Mouse (Mus musculus) hindbrain, embryonic 14.5 days (tissue): ENCODE measurements around the gene Gpr153. TPM values are rescaled to one million over a fixed set of nuclear protein-coding genes. Genes with fewer than 3 reads are reported as not detected.

ENCODE experiments used
- ATAC-seq: fragments of 200-750 bp; cut with Nextera tagmentation; 2 replicates; pipeline ENCODE4 v1.8.0; 2017; ENCODE audit warnings: moderate number of reproducible peaks, mild to moderate bottlenecking, moderate TSS enrichment, moderate library complexity; ENCODE audit not compliant: low FRiP score
- DNase-seq: peaks from one replicate; pipeline ENCODE4 v3.0.0-alpha.2; 2015; ENCODE audit warnings: low spot score
- H3K27ac ChIP-seq: fragments of 300-500 bp; sonication (generic); 2 replicates; pipeline ENCODE4 v1.5.1; 2014; ENCODE audit warnings: mild to moderate bottlenecking, moderate library complexity
- H3K27me3 ChIP-seq: fragments of 300-500 bp; sonication (generic); 2 replicates; pipeline ENCODE4 v1.6.1; 2014; ENCODE audit warnings: mild to moderate bottlenecking, low read length, mixed read lengths; ENCODE audit not compliant: control insufficient read depth, insufficient read depth
- H3K36me3 ChIP-seq: fragments of 300-500 bp; sonication (generic); replicated peaks from 2 replicates; pipeline ENCODE4 v1.6.1; 2014; ENCODE audit not compliant: control insufficient read depth, insufficient read depth
- H3K4me1 ChIP-seq: fragments of 300-500 bp; sonication (generic); replicated peaks from 2 replicates; pipeline ENCODE4 v1.6.1; 2014; ENCODE audit warnings: antibody characterized with exemption, low read length, mixed read lengths; ENCODE audit not compliant: control insufficient read depth, insufficient read depth
- H3K4me2 ChIP-seq: fragments of 300-500 bp; sonication (generic); replicated peaks from 2 replicates; pipeline ENCODE4 v1.6.1; 2014; ENCODE audit warnings: mild to moderate bottlenecking, moderate library complexity
- H3K4me3 ChIP-seq: fragments of 300-500 bp; sonication (generic); replicated peaks from 2 replicates; pipeline ENCODE4 v1.5.1; 2014; ENCODE audit warnings: mild to moderate bottlenecking, low read length
- H3K9ac ChIP-seq: fragments of 300-500 bp; sonication (generic); 2 replicates; pipeline ENCODE4 v1.6.1; 2014
- H3K9me3 ChIP-seq: fragments of 300-500 bp; sonication (generic); 2 replicates; pipeline ENCODE4 v1.6.1; 2016; ENCODE audit warnings: low read length; ENCODE audit not compliant: control insufficient read depth
- WGBS: fragments of 180-500 bp; shearing (Covaris S2); extraction: QIAGEN DNeasy Blood & Tissue Kit; methylation state at CpG from one replicate; pipeline ENCODE4 v1.1.7; 2014; 5-methylcytosine and 5-hydroxymethylcytosine counted together
- polyA plus RNA-seq: library from polyadenylated mRNA; unstranded; fragments of >200 nt; fragmentation: Nextera tagmentation; extraction: Ambion mirVana; gene quantifications from 2 replicates; pipeline ENCODE4 v1.2.1, GENCODE M21; 2014

Gene Gpr153
- polyA plus RNA-seq, 1 experiment from 2014 or later: 23.1 TPM

GRCm38 (mm10) chr4:152304685-152305084, 30.7 kb downstream of the Gpr153 start:
- H3K36me3 ChIP-seq: peaks cover 61% of the 10 kb centered on the region
- no peak overlapping the region for H3K9ac ChIP-seq
- WGBS: 85% methylated on average over 6 of the region's 6 CpGs
- ATAC-seq: no peak
- no peak overlapping the region for H3K4me3 ChIP-seq
- H3K27ac ChIP-seq: no peak overlapping the region
- no peaks in the 10 kb centered on the region for H3K9me3 ChIP-seq
- peak; percentile 47 for DNase-seq
- 0 out of 2 replicates have a peak, but pooled peaks cover 4% of the 10 kb centered on the region for H3K4me1 ChIP-seq
- no peak overlapping the region for H3K4me2 ChIP-seq
- H3K27me3 ChIP-seq: 0 out of 2 replicates have a peak, but pooled peaks cover under 1% of the 10 kb centered on the region

DNA sequence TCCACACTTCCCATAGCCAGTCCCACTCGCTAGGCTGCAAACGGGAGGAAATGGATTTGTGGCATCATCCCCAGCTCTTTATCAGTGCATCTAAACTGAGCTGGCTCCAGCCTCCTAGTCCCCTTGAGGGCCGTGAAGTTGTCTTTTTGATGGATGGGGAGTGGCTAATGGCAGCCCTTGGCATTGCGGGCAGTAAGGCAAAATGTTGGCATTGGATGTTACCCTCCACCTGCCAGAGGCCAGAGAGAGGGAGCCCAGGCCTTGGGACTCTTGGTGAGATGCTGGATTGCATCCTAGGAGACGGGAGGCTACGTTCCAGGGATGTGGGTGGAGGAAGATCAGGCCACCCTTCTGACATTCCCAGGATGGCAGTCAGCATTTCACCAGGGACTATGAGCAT, 32.0 kb downstream of the Gpr153 start:
- H3K9ac ChIP-seq: no peak overlapping the region
- no peak overlapping the region for H3K4me3 ChIP-seq
- ATAC-seq (no peak), DNase-seq (no peak)
- H3K27ac ChIP-seq: no peak overlapping the region
- 63% methylated on average over 6 of the region's 6 CpGs for WGBS
- 0 out of 2 replicates have a peak, but pooled peaks cover 4% of the 10 kb centered on the region for H3K4me1 ChIP-seq
- peaks cover 49% of the 10 kb centered on the region for H3K36me3 ChIP-seq
- peaks cover 14% of the 10 kb centered on the region for H3K27me3 ChIP-seq
- H3K4me2 ChIP-seq: no peak overlapping the region
- H3K9me3 ChIP-seq: no peaks in the 10 kb centered on the region

GRCm38 (mm10) chr4:152307542-152307941, 33.5 kb downstream of the Gpr153 start:
- H3K4me1 ChIP-seq: 0 out of 2 replicates have a peak, but pooled peaks cover 7% of the 10 kb centered on the region
- no peak overlapping the region for H3K4me2 ChIP-seq
- H3K27me3 ChIP-seq: peaks cover 29% of the 10 kb centered on the region
- no peak overlapping the region for H3K27ac ChIP-seq
- DNase-seq (no peak), ATAC-seq (no peak)
- 80% methylated on average over 9 of the region's 9 CpGs for WGBS
- H3K9me3 ChIP-seq: no peaks in the 10 kb centered on the region
- no peak overlapping the region for H3K9ac ChIP-seq
- peaks cover 33% of the 10 kb centered on the region for H3K36me3 ChIP-seq
- no peak overlapping the region for H3K4me3 ChIP-seq

GRCm38 (mm10) chr4:152312186-152312585, 38.2 kb downstream of the Gpr153 start:
- H3K27ac ChIP-seq: no peak overlapping the region
- H3K9ac ChIP-seq: no peak overlapping the region
- ATAC-seq: no peak
- H3K9me3 ChIP-seq: no peaks in the 10 kb centered on the region
- peak overlapping the region; percentile 71 for H3K4me2 ChIP-seq
- WGBS: 5% methylated on average over 14 of the region's 14 CpGs
- peaks cover 21% of the 10 kb centered on the region; the same call in 1 of the 2 replicates for H3K4me1 ChIP-seq
- H3K27me3 ChIP-seq: peaks cover 76% of the 10 kb centered on the region
- DNase-seq: no peak
- peak overlapping the region; percentile 3; the same call in 1 of the 2 replicates for H3K4me3 ChIP-seq
- H3K36me3 ChIP-seq: peaks cover 8% of the 10 kb centered on the region; the same call in 1 of the 2 replicates

DNA sequence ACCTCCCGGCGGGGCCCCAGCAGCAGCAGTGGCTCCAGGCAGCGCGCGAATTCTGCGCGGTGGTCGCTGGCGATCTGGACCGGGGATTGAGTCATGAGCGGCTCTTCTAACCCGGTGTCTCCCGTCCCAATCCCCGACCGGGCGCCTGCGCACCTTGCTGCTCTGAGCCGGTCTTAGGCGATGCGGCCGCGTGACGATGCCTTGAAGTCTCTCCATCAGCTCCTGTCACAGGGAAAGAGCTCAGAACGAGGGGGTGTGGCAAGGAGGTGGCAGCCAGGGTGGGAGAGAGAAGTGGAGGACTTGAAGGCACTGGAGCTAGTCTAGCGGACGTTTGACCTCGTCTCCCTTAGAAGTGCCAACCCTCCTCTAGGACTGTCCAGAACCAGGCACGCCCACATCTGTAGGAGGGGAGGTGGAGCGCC, 39.2 kb downstream of the Gpr153 start:
- Histone ChIP-seq H3K4me3 (peak overlapping the region; percentile 36), H3K9me3 (no peaks in the 10 kb centered on the region), H3K4me1 (peaks cover 21% of the 10 kb centered on the region; the same call in 1 of the 2 replicates), H3K36me3 (peaks cover 8% of the 10 kb centered on the region; the same call in 1 of the 2 replicates), H3K4me2 (peak overlapping the region; percentile 71), H3K27me3 (peaks cover 86% of the 10 kb centered on the region), H3K27ac (no peak overlapping the region), H3K9ac (peak overlapping the region; percentile 56)
- ATAC-seq (peak; percentile 49), DNase-seq (no peak)
- WGBS: under 1% methylated on average over 29 of the region's 29 CpGs

DNA sequence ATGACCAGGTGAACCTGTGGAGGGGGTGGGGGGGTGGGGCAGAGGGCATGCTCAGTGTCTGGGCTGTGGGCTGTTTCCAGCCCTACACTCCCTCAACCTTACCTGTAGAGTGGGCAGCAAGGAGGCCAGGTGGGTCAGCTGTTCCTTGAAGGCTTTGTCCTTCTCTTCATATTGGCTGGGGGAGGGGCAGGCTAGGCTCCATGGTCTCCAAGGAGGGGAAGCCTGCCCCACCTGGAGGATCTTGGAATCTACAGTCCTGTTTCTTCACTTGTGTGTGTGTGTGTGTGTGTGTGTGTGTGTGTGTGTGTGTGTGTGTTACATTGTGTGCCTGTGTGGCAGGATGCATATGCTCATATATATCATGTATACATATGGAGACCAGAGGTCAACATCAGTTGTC, 39.9 kb downstream of the Gpr153 start:
- ATAC-seq (peak; percentile 38; the same call in 1 of the 2 replicates), DNase-seq (peak; percentile 63)
- Histone ChIP-seq H3K4me3 (peak overlapping the region; percentile 36), H3K27ac (no peak overlapping the region), H3K9ac (no peak overlapping the region), H3K36me3 (peaks cover 4% of the 10 kb centered on the region; the same call in 1 of the 2 replicates), H3K4me2 (peak overlapping the region; percentile 71), H3K4me1 (peaks cover 21% of the 10 kb centered on the region; the same call in 1 of the 2 replicates), H3K27me3 (peaks cover 89% of the 10 kb centered on the region), H3K9me3 (no peaks in the 10 kb centered on the region)

- under 1% methylated on average over 43 of the region's 43 CpGs for WGBS
- H3K4me3 ChIP-seq: peak overlapping the region; percentile 32
- ATAC-seq: no peak
Measured at GRCm38 (mm10) chr4:152315498-152316213, 41.6 kb downstream of the Gpr153 start.

DNA sequence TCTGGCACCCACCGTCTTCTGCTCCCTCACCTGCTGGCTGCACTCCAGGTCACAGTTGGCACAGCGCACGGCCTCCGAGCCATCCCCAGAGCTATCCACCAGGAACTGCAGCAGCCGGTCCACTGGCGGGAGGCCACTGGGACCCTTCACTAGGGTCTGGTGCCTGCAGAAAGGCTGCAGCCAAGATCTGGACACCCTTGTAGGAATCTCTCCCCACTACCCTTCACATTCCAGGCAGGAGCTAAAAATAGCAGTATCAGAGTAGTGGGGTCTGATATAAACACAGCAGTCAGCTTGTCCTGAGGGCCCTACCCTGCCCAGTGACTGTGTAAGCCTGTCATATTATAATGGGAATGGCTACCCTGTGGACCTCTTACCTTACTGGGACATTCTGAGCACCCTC, 43.6 kb downstream of the Gpr153 start:
- no peak overlapping the region for H3K9ac ChIP-seq
- H3K4me1 ChIP-seq: peaks cover 18% of the 10 kb centered on the region; the same call in 1 of the 2 replicates
- H3K9me3 ChIP-seq: no peaks in the 10 kb centered on the region
- H3K36me3 ChIP-seq: no peaks in the 10 kb centered on the region
- WGBS: 71% methylated on average over 6 of the region's 6 CpGs
- DNase-seq (no peak), ATAC-seq (no peak)
- no peak overlapping the region for H3K27ac ChIP-seq
- no peak overlapping the region for H3K4me3 ChIP-seq
- H3K27me3 ChIP-seq: peaks cover 59% of the 10 kb centered on the region
- H3K4me2 ChIP-seq: no peak overlapping the region

More at GRCm38 (mm10) chr4:152315498-152316213, 41.6 kb downstream of the Gpr153 start:
- Histone ChIP-seq H3K9me3 (no peaks in the 10 kb centered on the region), H3K27me3 (peaks cover 78% of the 10 kb centered on the region), H3K4me2 (peak overlapping the region; percentile 52), H3K4me1 (peaks cover 21% of the 10 kb centered on the region; the same call in 1 of the 2 replicates), H3K36me3 (no peaks in the 10 kb centered on the region), H3K9ac (peak overlapping the region; percentile 34; the same call in 1 of the 2 replicates), H3K27ac (no peak overlapping the region)
- DNase-seq: no peak

GRCm38 (mm10) chr4:152318517-152319234, 44.6 kb downstream of the Gpr153 start, which contains the start of gene Rnf207:
Rnf207 (minus strand) TSS chr4:152318993.
- Histone ChIP-seq H3K4me1 (0 out of 2 replicates have a peak, but pooled peaks cover 8% of the 10 kb centered on the region), H3K9ac (no peak within 1 kb of the TSS), H3K36me3 (no peaks in the 10 kb centered on the region), H3K27ac (no peak within 1 kb of the TSS), H3K9me3 (no peaks in the 10 kb centered on the region), H3K4me3 (no peak within 1 kb of the TSS), H3K27me3 (peaks cover 48% of the 10 kb centered on the region), H3K4me2 (peak within 1 kb of the TSS; percentile 31; the same call in 1 of the 2 replicates)
- DNase-seq (peak; percentile 45), ATAC-seq (no peak)
- WGBS: 3% methylated on average over 26 of the region's 26 CpGs
